Mouse (Mus musculus) limb, embryonic 14.5 days (tissue): Measurements from ENCODE around the gene Cybb. TPM values are rescaled to one million over a fixed set of nuclear protein-coding genes. Genes with fewer than 3 reads are reported as not detected.
A peak's percentile ranks its signal among the peaks of the same experiment; 100 is the strongest.
"Not testable (repeated sequence)": the region's sequence is repeated elsewhere in the genome, so short reads cannot be mapped to it uniquely, and the experiment has no call there.

ENCODE experiments used
- ATAC-seq: fragments of 200-750 bp; cut with Nextera tagmentation; 2 replicates; pipeline ENCODE4 v1.8.0; 2017; ENCODE audit warnings: low read depth, moderate number of reproducible peaks, moderate TSS enrichment; ENCODE audit not compliant: low FRiP score
- DNase-seq: peaks from one replicate; pipeline ENCODE4 v3.0.0-alpha.2; 2015; ENCODE audit warnings: low spot score
- H3K27ac ChIP-seq: fragments of 300-500 bp; sonication (generic); replicated peaks from 2 replicates; pipeline ENCODE4 v1.5.1; 2014; ENCODE audit warnings: low read depth, mild to moderate bottlenecking, low read length, moderate library complexity, mixed read lengths
- H3K27me3 ChIP-seq: fragments of 300-500 bp; sonication (generic); 2 replicates; pipeline ENCODE4 v1.6.1; 2014; ENCODE audit warnings: low read length, mixed read lengths; ENCODE audit not compliant: control insufficient read depth, insufficient read depth
- H3K36me3 ChIP-seq: fragments of 300-500 bp; sonication (generic); 2 replicates; pipeline ENCODE4 v1.6.1; 2014; ENCODE audit warnings: mild to moderate bottlenecking, low read length, moderate library complexity, mixed read lengths; ENCODE audit not compliant: control insufficient read depth, insufficient read depth
- H3K4me1 ChIP-seq: fragments of 300-500 bp; sonication (generic); 2 replicates; pipeline ENCODE4 v1.6.1; 2014; ENCODE audit warnings: antibody characterized with exemption, low read length, mixed read lengths; ENCODE audit not compliant: control insufficient read depth, insufficient read depth
- H3K4me2 ChIP-seq: fragments of 300-500 bp; sonication (generic); replicated peaks from 2 replicates; pipeline ENCODE4 v1.6.1; 2014; ENCODE audit warnings: low read depth, mild to moderate bottlenecking, low read length, moderate library complexity; ENCODE audit not compliant: severe bottlenecking
- H3K4me3 ChIP-seq: fragments of 300-500 bp; sonication (generic); replicated peaks from 2 replicates; pipeline ENCODE4 v1.5.1; 2014; ENCODE audit warnings: low read length
- H3K9ac ChIP-seq: fragments of 300-500 bp; sonication (generic); 2 replicates; pipeline ENCODE4 v1.6.1; 2014; ENCODE audit warnings: mild to moderate bottlenecking, low read depth, low read length, moderate library complexity; ENCODE audit not compliant: severe bottlenecking
- H3K9me3 ChIP-seq: fragments of 300-500 bp; sonication (generic); 2 replicates; pipeline ENCODE4 v1.6.1; 2016; ENCODE audit warnings: low read length; ENCODE audit not compliant: control insufficient read depth
- POLR2A ChIP-seq: fragments of 200-500 bp; IDR thresholded peaks from 2 replicates; pipeline ENCODE4 v1.8.0; 2012; ENCODE audit warnings: inconsistent platforms, mild to moderate bottlenecking, moderate library complexity, borderline replicate concordance; ENCODE audit not compliant: insufficient read depth, insufficient read length; ENCODE audit errors: extremely low read depth
- WGBS: fragments of 180-500 bp; shearing (Covaris S2); extraction: QIAGEN DNeasy Blood & Tissue Kit; methylation state at CpG from one replicate; pipeline ENCODE4 v1.1.7; 2014; 5-methylcytosine and 5-hydroxymethylcytosine counted together
- polyA plus RNA-seq, 2 experiments: library from polyadenylated mRNA; depleted of rRNA in 1 of 2; stranded (reverse) in 1 of 2; unstranded in 1 of 2; fragments of >200 nt; fragmentation: Nextera tagmentation in 1 of 2; extraction: Ambion mirVana in 1 of 2; gene quantifications; 2 replicates each; pipeline versions ENCODE4 v1.2.1 to v1.2.3; 2012 to 2014

Gene Cybb
- polyA plus RNA-seq (2012; rRNA removed) (0.83 and 1.1 TPM in 2 replicates), polyA plus RNA-seq (2014; fragmentation: Nextera tagmentation; extraction: Ambion mirVana) (3.1 and 3.8 TPM in 2 replicates)

- no peak for ATAC-seq
- no peak for DNase-seq
Measured at GRCm38 (mm10) chrX:9487671-9488070, at the start of gene Cybb. Gene Cybb (minus strand): TSS chrX:9487771.

GRCm38 (mm10) chrX:9536881-9537280 lies 49.3 kb upstream of the Cybb start:
- H3K36me3 ChIP-seq, result no peaks in the 10 kb centered on the region
- H3K9ac ChIP-seq, result no peak overlapping the region
- H3K27ac ChIP-seq, result no peak overlapping the region
- H3K9me3 ChIP-seq, result no peaks in the 10 kb centered on the region
- no peak for TF ChIP-seq POLR2A
- WGBS, result 82% methylated on average over 3 of the region's 3 CpGs
- no peaks in the 10 kb centered on the region for H3K27me3 ChIP-seq
- no peak overlapping the region for H3K4me2 ChIP-seq
- DNase-seq (no peak), ATAC-seq (no peak)
- H3K4me1 ChIP-seq, result no peaks in the 10 kb centered on the region
- H3K4me3 ChIP-seq, result no peak overlapping the region

More at GRCm38 (mm10) chrX:9487671-9488070, at the start of gene Cybb:
- no peak for TF ChIP-seq POLR2A
- H3K9me3 ChIP-seq, result no peaks in the 10 kb centered on the region
- H3K4me3 ChIP-seq, result no peak within 1 kb of the TSS
- H3K4me1 ChIP-seq, result no peaks in the 10 kb centered on the region
- no peaks in the 10 kb centered on the region for H3K36me3 ChIP-seq
- H3K4me2 ChIP-seq, result no peak within 1 kb of the TSS
- no peak within 1 kb of the TSS for H3K27ac ChIP-seq
- no peaks in the 10 kb centered on the region for H3K27me3 ChIP-seq
- H3K9ac ChIP-seq, result no peak within 1 kb of the TSS
- WGBS, result 77% methylated on average over 4 of the region's 4 CpGs

- ATAC-seq, H3K4me2 ChIP-seq, H3K9me3 ChIP-seq, H3K4me1 ChIP-seq, H3K27ac ChIP-seq, H3K9ac ChIP-seq, H3K4me3 ChIP-seq, H3K27me3 ChIP-seq, H3K36me3 ChIP-seq: not testable (repeated sequence)
- peak; percentile 4 for DNase-seq
- WGBS, result 21% methylated on average over 2 of the region's 2 CpGs
Measured at GRCm38 (mm10) chrX:9519969-9520368, 32.4 kb upstream of the Cybb start.

- H3K27me3 ChIP-seq, H3K4me2 ChIP-seq, H3K9ac ChIP-seq, H3K27ac ChIP-seq, ATAC-seq, H3K4me3 ChIP-seq, H3K36me3 ChIP-seq, H3K4me1 ChIP-seq, H3K9me3 ChIP-seq, DNase-seq: not testable (repeated sequence)
Measured at GRCm38 (mm10) chrX:9517531-9517930, 30.0 kb upstream of the Cybb start.

- not testable (repeated sequence) for DNase-seq, ATAC-seq, H3K9me3 ChIP-seq, H3K4me1 ChIP-seq, H3K27ac ChIP-seq, H3K4me3 ChIP-seq, H3K36me3 ChIP-seq, H3K4me2 ChIP-seq, H3K27me3 ChIP-seq, H3K9ac ChIP-seq
- whole genome bisulfite sequencing, result 81% methylated on average over 6 of the region's 6 CpGs
Measured at GRCm38 (mm10) chrX:9475036-9475435, 12.5 kb downstream of the Cybb start.

- H3K36me3 ChIP-seq, result no peaks in the 10 kb centered on the region
- H3K4me1 ChIP-seq, result no peaks in the 10 kb centered on the region
- no peak overlapping the region for H3K9ac ChIP-seq
- no peak for TF ChIP-seq POLR2A
- DNase-seq (no peak), ATAC-seq (no peak)
- no peak overlapping the region for H3K4me3 ChIP-seq
- H3K27ac ChIP-seq, result no peak overlapping the region
- no peaks in the 10 kb centered on the region for H3K9me3 ChIP-seq
- no peaks in the 10 kb centered on the region for H3K27me3 ChIP-seq
- no peak overlapping the region for H3K4me2 ChIP-seq
Measured at GRCm38 (mm10) chrX:9474440-9474839, 13.1 kb downstream of the Cybb start.
